Mouse (Mus musculus) E14TG2a.4 (cell line): ENCODE data around the gene Iqcb1.

ENCODE experiments used
- CTCF ChIP-seq: conservative IDR thresholded peaks from 2 replicates; pipeline ENCODE4 v1.5.1; 2014; ENCODE audit warnings: low read length
- POU5F1 ChIP-seq: IDR thresholded peaks from 2 replicates; pipeline ENCODE4 v1.6.1; 2014; ENCODE audit warnings: low read length, borderline replicate concordance

GRCm38 (mm10) chr16:36918505-36918904 lies 90.3 kb downstream of the Iqcb1 start:
- TF ChIP-seq CTCF (no peak), POU5F1 (no peak)
